Mouse (Mus musculus) megakaryocyte, embryonic 14.5 days (primary cell): Measurements from ENCODE around the gene Ehd1.

Experiments used
- FLI1 ChIP-seq: IDR thresholded peaks from 2 replicates; pipeline ENCODE4 v1.6.1; 2012; ENCODE audit warnings: low read length, inconsistent platforms, mixed read lengths
- GATA1 ChIP-seq: IDR thresholded peaks from 3 replicates; pipeline ENCODE4 v1.6.1; 2012; ENCODE audit warnings: mixed read lengths, low read length, inconsistent platforms, borderline replicate concordance

DNA sequence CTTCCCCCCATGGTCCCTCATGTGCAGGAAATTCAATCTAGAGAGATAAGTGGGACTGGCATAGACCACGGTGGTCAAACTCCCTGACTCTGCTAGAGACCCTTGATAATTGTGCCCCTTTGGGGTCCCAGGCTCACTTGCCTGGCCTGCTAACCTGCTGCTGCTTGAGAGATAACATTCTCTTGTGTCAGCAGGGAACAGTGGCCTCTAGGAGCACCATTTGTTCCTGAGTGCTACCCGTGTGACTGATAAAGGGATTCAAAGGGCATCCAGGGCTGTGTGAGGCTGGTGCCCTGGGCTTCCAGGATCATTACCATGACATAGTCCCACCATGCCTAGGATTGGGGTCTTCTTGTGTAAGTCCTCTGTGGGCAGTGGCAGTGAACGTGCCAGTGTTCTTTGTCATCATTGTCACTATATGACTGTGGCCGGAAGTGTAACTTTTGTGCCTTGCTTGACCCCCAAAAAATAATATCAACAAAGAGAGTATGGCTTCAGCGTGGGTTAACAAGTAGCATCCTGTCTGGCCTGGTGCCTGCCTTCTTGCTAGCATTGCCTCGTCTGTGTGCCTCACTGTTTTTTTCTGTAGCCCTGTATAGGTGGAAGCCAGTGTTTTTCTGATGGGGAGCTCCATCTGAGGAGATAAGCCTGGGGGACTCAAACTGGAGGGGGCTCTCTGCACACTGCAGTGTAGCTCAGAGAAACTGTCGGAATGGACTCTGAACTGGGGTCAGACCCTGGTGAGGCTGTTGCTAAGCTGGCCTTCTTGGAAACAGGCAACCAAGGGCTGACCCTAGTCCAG lies 9.3 kb downstream of the Ehd1 start:
- TF ChIP-seq GATA1 (no peak), FLI1 (no peak)
